Mouse (Mus musculus) left cerebral cortex, adult 18-20 months (tissue): ENCODE data around the gene Gm11116. TPM values are rescaled to one million over a fixed set of nuclear protein-coding genes. Genes with fewer than 3 reads are reported as not detected.
"Not testable (repeated sequence)": the region's sequence is repeated elsewhere in the genome, so short reads cannot be mapped to it uniquely, and the experiment has no call there.

ENCODE experiments used
- DNase-seq, 2 experiments: peaks; one replicate each; pipeline ENCODE4 v3.0.0; 2021 to 2022; ENCODE audit warnings: low spot score in 2 of 2, mixed read lengths in 1 of 2
- long read RNA-seq, 2 experiments: library from polyadenylated mRNA; stranded (forward); transcript quantifications; one replicate each; pipeline ENCODE4 v2.0.0; 2021
- total RNA-seq, 2 experiments: library from RNA; stranded (reverse); gene quantifications; 2 replicates each; pipeline ENCODE4 v1.2.3; 2021

The Gm11116 gene
- total RNA-seq = not detected
- long read RNA-seq, experiment 1 = 0 reads
- long read RNA-seq, experiment 2 = 0 reads

GRCm38 (mm10) chr5:88111430-88111829 is at the start of gene Gm11116:
Gm11116 (minus strand) TSS chr5:88111530.
- DNase-seq = no peak

GRCm38 (mm10) chr5:88153999-88154398 is 42.7 kb upstream of the Gm11116 start, which contains the start of gene Gm11115:
Gm11115 (minus strand) TSS chr5:88154099.
- DNase-seq = no peak

- DNase-seq = not testable (repeated sequence)
These were observed 25.1 kb downstream of the Gm11116 start, which contains the start of gene Smr2 for GRCm38 (mm10) chr5:88086256-88086655. Smr2 (plus strand) TSS chr5:88086556.

Other genes starting within 250 kb of the Gm11116 start
- not detected for gene Odam, start 226.5 kb downstream of the Gm11116 start, total RNA-seq
- not detected for gene Csn3, start 186.0 kb downstream of the Gm11116 start, total RNA-seq
- gene 2310003L06Rik, start 142.1 kb downstream of the Gm11116 start, total RNA-seq = not detected
- gene Gm28434, start 142.0 kb downstream of the Gm11116 start, total RNA-seq = not detected
- gene Cabs1, start 132.1 kb downstream of the Gm11116 start, total RNA-seq = not detected
- not detected for gene Smr3a, start 109.0 kb downstream of the Gm11116 start, total RNA-seq
- gene Smr2, start 25.0 kb downstream of the Gm11116 start, total RNA-seq = not detected
- not detected for gene Gm11115, start 42.6 kb upstream of the Gm11116 start, total RNA-seq
- gene Gm7714, start 157.4 kb upstream of the Gm11116 start, total RNA-seq = not detected
- gene Prol1, start 205.8 kb upstream of the Gm11116 start, total RNA-seq = not detected